Mouse (Mus musculus): ENCODE results near the gene Nup93. TPM values are rescaled to one million over a fixed set of nuclear protein-coding genes. Genes with fewer than 3 reads are reported as not detected.

The Nup93 gene
- polyA plus RNA-seq, 1 experiment, result 58.7 TPM

DNA sequence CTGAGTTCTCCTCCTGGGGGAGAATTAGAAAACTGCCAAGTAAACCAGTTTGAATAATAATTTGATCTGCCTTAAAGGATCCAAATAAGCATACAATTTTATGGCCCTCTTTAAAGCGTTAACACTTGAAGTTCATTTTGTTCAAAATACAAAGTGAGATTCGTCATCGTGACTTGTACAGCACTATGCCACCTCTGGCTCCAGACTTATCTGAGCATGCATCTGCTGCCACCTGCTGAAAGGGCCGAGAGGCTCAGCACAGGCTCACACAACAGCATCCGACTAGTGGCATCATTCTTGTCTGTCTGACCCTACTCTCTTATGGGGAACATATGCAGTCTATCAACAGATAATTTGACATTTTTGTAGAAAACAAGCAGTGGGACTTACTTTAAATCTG is 59.7 kb downstream of the Nup93 start:
- Histone ChIP-seq H3K36me3 (ENCODE audit: control insufficient read depth, insufficient read depth) (no peaks in the 10 kb centered on the region), H3K4me3 (ENCODE audit: insufficient read depth, poor library complexity, severe bottlenecking) (no peak overlapping the region), H3K27me3 (ENCODE audit: control insufficient read depth, insufficient read depth, insufficient read length) (no peaks in the 10 kb centered on the region), H3K79me2 (ENCODE audit: control insufficient read depth, insufficient read depth) (peaks cover 47% of the 10 kb centered on the region), H3K79me3 (ENCODE audit: low read depth) (peaks cover 16% of the 10 kb centered on the region), H3ac (ENCODE audit: control insufficient read depth, insufficient read length, low read depth) (no peak overlapping the region)
- TF ChIP-seq CEBPB (IDR thresholded peaks at IDR 0.05; ENCODE audit: low read depth), result no peak
- TF ChIP-seq USF1 (IDR thresholded peaks at IDR 0.05; ENCODE audit: low read depth), result no peak

- Histone ChIP-seq H3K4me3 (ENCODE audit: insufficient read depth, poor library complexity, severe bottlenecking) (no peak overlapping the region), H3K36me3 (ENCODE audit: control insufficient read depth, insufficient read depth) (no peaks in the 10 kb centered on the region), H3ac (ENCODE audit: control insufficient read depth, insufficient read length, low read depth) (no peak overlapping the region), H3K27me3 (ENCODE audit: control insufficient read depth, insufficient read depth, insufficient read length) (no peaks in the 10 kb centered on the region), H3K79me3 (ENCODE audit: low read depth) (peaks cover 17% of the 10 kb centered on the region), H3K79me2 (ENCODE audit: control insufficient read depth, insufficient read depth) (peaks cover 34% of the 10 kb centered on the region)
- no peak for TF ChIP-seq CTCF (IDR thresholded peaks at IDR 0.05; ENCODE audit: control insufficient read depth, insufficient read depth, insufficient read length)
- no peak for TF ChIP-seq MYOG (IDR thresholded peaks at IDR 0.05; ENCODE audit: control insufficient read depth, extremely low read depth, insufficient read length)
- no peak for TF ChIP-seq MAX (IDR thresholded peaks at IDR 0.05)
- no peak for TF ChIP-seq USF1 (IDR thresholded peaks at IDR 0.05; ENCODE audit: low read depth)
- TF ChIP-seq CEBPB (IDR thresholded peaks at IDR 0.05; ENCODE audit: low read depth), result no peak
- TF ChIP-seq MYOD1 (IDR thresholded peaks at IDR 0.05; ENCODE audit: control insufficient read depth, insufficient read length, low read depth), result no peak
- TF ChIP-seq FOSL1 (IDR thresholded peaks at IDR 0.05; ENCODE audit: insufficient read depth, low read length, poor library complexity, severe bottlenecking), result no peak
Observed at GRCm38 (mm10) chr8:94278295-94278694, 63.9 kb downstream of the Nup93 start.

- H3K4me3 ChIP-seq (ENCODE audit: insufficient read depth, poor library complexity, severe bottlenecking), result no peak overlapping the region
- TF ChIP-seq FOSL1 (IDR thresholded peaks at IDR 0.05; ENCODE audit: insufficient read depth, low read length, poor library complexity, severe bottlenecking) (no peak), MAX (IDR thresholded peaks at IDR 0.05) (no peak), MYOG (IDR thresholded peaks at IDR 0.05; ENCODE audit: control insufficient read depth, extremely low read depth, insufficient read length) (no peak), CTCF (IDR thresholded peaks at IDR 0.05; ENCODE audit: control insufficient read depth, insufficient read depth, insufficient read length) (no peak)
- H3ac ChIP-seq (ENCODE audit: control insufficient read depth, insufficient read length, low read depth), result no peak overlapping the region
- peaks cover 13% of the 10 kb centered on the region for H3K79me3 ChIP-seq (ENCODE audit: low read depth)
- H3K27me3 ChIP-seq (ENCODE audit: control insufficient read depth, insufficient read depth, insufficient read length), result no peaks in the 10 kb centered on the region
- H3K79me2 ChIP-seq (ENCODE audit: control insufficient read depth, insufficient read depth), result peaks cover 25% of the 10 kb centered on the region
- no peaks in the 10 kb centered on the region for H3K36me3 ChIP-seq (ENCODE audit: control insufficient read depth, insufficient read depth)
Observed at GRCm38 (mm10) chr8:94280001-94280613, 65.7 kb downstream of the Nup93 start.

DNA sequence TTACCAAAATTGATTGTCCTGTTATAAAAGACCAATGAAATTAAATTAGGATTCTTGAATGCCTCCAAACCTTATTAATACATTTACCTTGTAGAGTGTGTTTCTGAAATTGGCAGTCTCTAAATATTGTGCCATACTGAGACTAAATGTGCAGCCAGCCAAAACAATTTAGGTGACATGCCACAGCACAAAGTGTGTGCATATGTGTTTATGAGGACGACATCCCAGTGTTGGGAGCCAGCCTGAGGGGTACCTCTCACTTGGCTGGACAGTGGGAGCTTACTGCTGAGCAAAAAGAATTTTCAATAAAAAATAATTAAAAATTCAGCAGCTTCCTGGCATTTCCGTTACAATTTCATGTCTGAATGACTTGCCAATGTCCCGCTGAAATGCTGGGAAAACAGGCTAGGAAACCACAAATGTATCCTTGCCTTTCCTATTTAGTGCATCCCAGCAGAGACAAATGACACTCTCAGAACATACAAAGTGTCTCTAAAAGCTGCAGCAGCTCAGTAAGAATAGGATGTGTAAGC is 68.2 kb downstream of the Nup93 start:
- Histone ChIP-seq H3K79me3 (ENCODE audit: low read depth) (peaks cover 9% of the 10 kb centered on the region), H3ac (ENCODE audit: control insufficient read depth, insufficient read length, low read depth) (no peak overlapping the region), H3K4me3 (ENCODE audit: insufficient read depth, poor library complexity, severe bottlenecking) (no peak overlapping the region), H3K36me3 (ENCODE audit: control insufficient read depth, insufficient read depth) (peaks cover 7% of the 10 kb centered on the region), H3K79me2 (ENCODE audit: control insufficient read depth, insufficient read depth) (peaks cover 15% of the 10 kb centered on the region), H3K27me3 (ENCODE audit: control insufficient read depth, insufficient read depth, insufficient read length) (no peaks in the 10 kb centered on the region)
- TF ChIP-seq MYOD1 (IDR thresholded peaks at IDR 0.05; ENCODE audit: control insufficient read depth, insufficient read length, low read depth) (no peak), USF1 (IDR thresholded peaks at IDR 0.05; ENCODE audit: low read depth) (no peak), MAX (IDR thresholded peaks at IDR 0.05) (no peak), CTCF (IDR thresholded peaks at IDR 0.05; ENCODE audit: control insufficient read depth, insufficient read depth, insufficient read length) (no peak), FOSL1 (IDR thresholded peaks at IDR 0.05; ENCODE audit: insufficient read depth, low read length, poor library complexity, severe bottlenecking) (no peak), MYOG (IDR thresholded peaks at IDR 0.05; ENCODE audit: control insufficient read depth, extremely low read depth, insufficient read length) (no peak), CEBPB (IDR thresholded peaks at IDR 0.05; ENCODE audit: low read depth) (no peak)

DNA sequence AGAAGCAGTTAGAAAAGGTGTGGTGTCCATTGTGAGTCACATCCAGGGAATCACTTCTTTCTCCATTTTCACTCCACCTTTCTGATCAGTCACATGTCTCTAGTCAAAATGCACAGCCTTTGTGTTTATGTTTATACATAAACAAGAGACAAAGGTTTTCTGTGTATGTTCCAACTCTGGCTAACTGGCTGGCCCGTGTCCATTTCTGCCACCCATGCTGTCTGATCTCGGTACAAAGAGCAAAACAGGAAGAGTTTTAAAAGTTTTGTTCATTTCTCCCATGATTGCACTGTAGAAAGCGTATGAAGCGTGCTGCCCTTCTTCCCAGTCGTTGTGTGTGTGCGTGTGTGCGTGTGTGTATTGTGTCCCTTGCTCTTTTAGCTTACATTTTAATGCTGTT is 69.8 kb downstream of the Nup93 start:
- Histone ChIP-seq H3K4me3 (ENCODE audit: insufficient read depth, poor library complexity, severe bottlenecking) (no peak overlapping the region), H3K79me2 (ENCODE audit: control insufficient read depth, insufficient read depth) (peaks cover 7% of the 10 kb centered on the region), H3K27me3 (ENCODE audit: control insufficient read depth, insufficient read depth, insufficient read length) (no peaks in the 10 kb centered on the region), H3K79me3 (ENCODE audit: low read depth) (peaks cover 2% of the 10 kb centered on the region), H3K36me3 (ENCODE audit: control insufficient read depth, insufficient read depth) (peaks cover 8% of the 10 kb centered on the region), H3ac (ENCODE audit: control insufficient read depth, insufficient read length, low read depth) (no peak overlapping the region)
- TF ChIP-seq CEBPB (IDR thresholded peaks at IDR 0.05; ENCODE audit: low read depth), result no peak
- TF ChIP-seq FOSL1 (IDR thresholded peaks at IDR 0.05; ENCODE audit: insufficient read depth, low read length, poor library complexity, severe bottlenecking), result no peak
- TF ChIP-seq CTCF (IDR thresholded peaks at IDR 0.05; ENCODE audit: control insufficient read depth, insufficient read depth, insufficient read length), result no peak
- TF ChIP-seq MYOG (IDR thresholded peaks at IDR 0.05; ENCODE audit: control insufficient read depth, extremely low read depth, insufficient read length), result no peak
- TF ChIP-seq MAX (IDR thresholded peaks at IDR 0.05), result no peak
- no peak for TF ChIP-seq USF1 (IDR thresholded peaks at IDR 0.05; ENCODE audit: low read depth)
- TF ChIP-seq MYOD1 (IDR thresholded peaks at IDR 0.05; ENCODE audit: control insufficient read depth, insufficient read length, low read depth), result no peak

DNA sequence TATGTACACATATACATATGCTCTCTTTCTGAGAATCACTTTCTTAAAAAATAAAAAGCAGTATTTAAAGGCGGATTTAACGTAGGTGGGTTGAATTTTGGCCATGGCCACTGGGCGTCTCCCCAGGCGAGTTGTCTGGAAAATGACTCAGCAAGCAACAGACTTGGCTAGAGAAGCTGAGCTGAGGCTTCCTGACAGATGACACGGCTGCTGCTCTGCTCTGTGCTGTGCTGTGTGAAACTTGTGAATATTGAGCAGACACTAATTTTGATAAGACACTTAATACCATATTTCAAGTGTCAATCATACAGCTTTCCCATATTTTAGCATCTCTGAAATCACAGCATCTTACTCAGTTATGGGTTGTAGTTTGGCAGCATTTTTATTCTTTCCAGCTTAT is 76.2 kb downstream of the Nup93 start:
- Histone ChIP-seq H3ac (ENCODE audit: control insufficient read depth, insufficient read length, low read depth) (no peak overlapping the region), H3K4me3 (ENCODE audit: insufficient read depth, poor library complexity, severe bottlenecking) (no peak overlapping the region), H3K79me2 (ENCODE audit: control insufficient read depth, insufficient read depth) (no peaks in the 10 kb centered on the region), H3K27me3 (ENCODE audit: control insufficient read depth, insufficient read depth, insufficient read length) (no peaks in the 10 kb centered on the region), H3K79me3 (ENCODE audit: low read depth) (peaks cover 2% of the 10 kb centered on the region), H3K36me3 (ENCODE audit: control insufficient read depth, insufficient read depth) (peaks cover 42% of the 10 kb centered on the region)
- TF ChIP-seq FOSL1 (IDR thresholded peaks at IDR 0.05; ENCODE audit: insufficient read depth, low read length, poor library complexity, severe bottlenecking) (no peak), MAX (IDR thresholded peaks at IDR 0.05) (no peak), CTCF (IDR thresholded peaks at IDR 0.05; ENCODE audit: control insufficient read depth, insufficient read depth, insufficient read length) (no peak), CEBPB (IDR thresholded peaks at IDR 0.05; ENCODE audit: low read depth) (no peak), MYOD1 (IDR thresholded peaks at IDR 0.05; ENCODE audit: control insufficient read depth, insufficient read length, low read depth) (no peak), USF1 (IDR thresholded peaks at IDR 0.05; ENCODE audit: low read depth) (no peak), MYOG (IDR thresholded peaks at IDR 0.05; ENCODE audit: control insufficient read depth, extremely low read depth, insufficient read length) (no peak)
